15 mouse cellular contexts compared by ENCODE assay signal in genomic region chr11:105655335-105655734, GRCm38 (mm10).
"Had no signal": no experiment of that assay in that cellular context is flagged by ENCODE, and none has a peak within 500 bp of the region (broad histone marks: within the 10 kb centered on the region; RNA-seq: fewer than 3 reads in every experiment).

No protein-coding gene starts in this region.

- H3K4me3 ChIP-seq: intestine, embryonic 15.5 days; limb, embryonic 12.5 days; liver, embryonic 15.5 days; midbrain, embryonic 13.5 days; myocyte; neural tube, embryonic 15.5 days had no signal

- H3K9me3 ChIP-seq: intestine, embryonic 15.5 days; limb, embryonic 12.5 days; liver, embryonic 15.5 days; midbrain, embryonic 13.5 days; neural tube, embryonic 15.5 days had no signal

- H3K9ac ChIP-seq: intestine, embryonic 15.5 days; limb, embryonic 12.5 days; liver, embryonic 15.5 days; midbrain, embryonic 13.5 days; neural tube, embryonic 15.5 days had no signal

- H3K4me2 ChIP-seq: intestine, embryonic 15.5 days; limb, embryonic 12.5 days; liver, embryonic 15.5 days; midbrain, embryonic 13.5 days; neural tube, embryonic 15.5 days had no signal

- ATAC-seq: intestine, embryonic 15.5 days; lung, postnatal 0 days; midbrain, embryonic 13.5 days had no signal

- H3K27me3 ChIP-seq: intestine, embryonic 15.5 days; limb, embryonic 12.5 days; liver, embryonic 15.5 days; midbrain, embryonic 13.5 days; neural tube, embryonic 15.5 days had no signal

- H3K27ac ChIP-seq: intestine, embryonic 15.5 days; kidney, postnatal 0 days; limb, embryonic 12.5 days; liver, embryonic 15.5 days; midbrain, embryonic 13.5 days; neural tube, embryonic 15.5 days had no signal

- H3K36me3 ChIP-seq: intestine, embryonic 15.5 days; limb, embryonic 12.5 days; liver, embryonic 15.5 days; midbrain, embryonic 13.5 days; neural tube, embryonic 15.5 days had no signal

- H3K4me1 ChIP-seq: intestine, embryonic 15.5 days; limb, embryonic 12.5 days; liver, embryonic 15.5 days had no signal

- DNase-seq: liver; lung, adult 2 months; lung, postnatal 36 days; right cerebral cortex, postnatal 4 days; spleen, adult 18-20 months; thymus, adult 18-20 months; thymus, postnatal 14 days had no signal
